Mouse (Mus musculus) lung, postnatal 25 days (tissue): Measurements from ENCODE around the gene Anks4b.

Experiments used
- DNase-seq: peaks from one replicate; pipeline ENCODE4 v3.0.0; 2022; ENCODE audit warnings: low spot score

Anks4b gene

GRCm38 (mm10) chr7:120189369-120190149 lies 15.9 kb downstream of the Anks4b start:
- DNase-seq, result no peak

GRCm38 (mm10) chr7:120190150-120190665 lies 16.6 kb downstream of the Anks4b start:
- no peak for DNase-seq

GRCm38 (mm10) chr7:120192207-120192606 lies 18.5 kb downstream of the Anks4b start:
- no peak for DNase-seq

GRCm38 (mm10) chr7:120192816-120193215 lies 19.2 kb downstream of the Anks4b start:
- no peak for DNase-seq

GRCm38 (mm10) chr7:120195207-120195606 lies 21.5 kb downstream of the Anks4b start:
- DNase-seq, result no peak

GRCm38 (mm10) chr7:120201231-120201744 lies 27.6 kb downstream of the Anks4b start:
- peak; percentile 22 for DNase-seq

- DNase-seq, result no peak
Observed at GRCm38 (mm10) chr7:120201771-120202170, 28.1 kb downstream of the Anks4b start, which contains the start of gene Crym. Gene Crym, minus strand, starts transcription at chr7:120202111.

GRCm38 (mm10) chr7:120203789-120204188 lies 30.1 kb downstream of the Anks4b start, which contains the start of gene Abca14:
Gene Abca14, plus strand, starts transcription at chr7:120203961.
- peak; percentile 80 for DNase-seq

GRCm38 (mm10) chr7:120205989-120206388 lies 32.3 kb downstream of the Anks4b start:
- peak; percentile 53 for DNase-seq

- no peak for DNase-seq
Observed at GRCm38 (mm10) chr7:120228541-120228940, 54.9 kb downstream of the Anks4b start.
